Mouse (Mus musculus) myocyte (in vitro differentiated cells): ENCODE data around the gene Inpp4b.

Source experiments
- CEBPB ChIP-seq: IDR thresholded peaks from 2 replicates; pipeline ENCODE4 v1.6.1; 2011; ENCODE audit warnings: mild to moderate bottlenecking, moderate library complexity; ENCODE audit not compliant: poor library complexity, insufficient read depth, severe bottlenecking
- E2F4 ChIP-seq: IDR thresholded peaks from one replicate; pipeline ENCODE4 v1.6.1; 2011; ENCODE audit warnings: mild to moderate bottlenecking, control low read depth, moderate library complexity; ENCODE audit not compliant: insufficient read depth
- MAX ChIP-seq: IDR thresholded peaks from one replicate; pipeline ENCODE4 v1.6.1; 2011; ENCODE audit warnings: low read depth, mild to moderate bottlenecking, control low read depth
- MYOD1 ChIP-seq, 3 experiments: IDR thresholded peaks; one replicate each; pipeline ENCODE4 v1.6.1; 2011; ENCODE audit warnings: control low read depth in 2 of 3, low read depth in 2 of 3, mild to moderate bottlenecking in 2 of 3, moderate library complexity in 1 of 3; ENCODE audit not compliant: insufficient read length in 2 of 3, control insufficient read depth in 1 of 3
- MYOG ChIP-seq, 3 experiments: IDR thresholded peaks; one replicate each; pipeline ENCODE4 v1.6.1; 2011; ENCODE audit warnings: control low read depth in 2 of 3, low read depth in 2 of 3, mild to moderate bottlenecking in 2 of 3; ENCODE audit not compliant: insufficient read length in 2 of 3, control insufficient read depth in 1 of 3, insufficient read depth in 1 of 3
- POLR2A ChIP-seq: IDR thresholded peaks from one replicate; pipeline ENCODE4 v1.6.1; 2011; ENCODE audit warnings: low read depth, mild to moderate bottlenecking, control low read depth, moderate library complexity; ENCODE audit not compliant: insufficient read length
- POLR2AphosphoS2 ChIP-seq: IDR thresholded peaks from one replicate; pipeline ENCODE4 v1.6.1; 2011; ENCODE audit warnings: low read depth, control low read depth; ENCODE audit not compliant: insufficient read length
- REST ChIP-seq: IDR thresholded peaks from one replicate; pipeline ENCODE4 v1.6.1; 2011; ENCODE audit warnings: mild to moderate bottlenecking, control low read depth, moderate library complexity; ENCODE audit not compliant: insufficient read depth, insufficient read length
- SRF ChIP-seq: IDR thresholded peaks from one replicate; pipeline ENCODE4 v1.6.1; 2011; ENCODE audit warnings: low read depth; ENCODE audit not compliant: control insufficient read depth, insufficient read length
- TCF12 ChIP-seq: IDR thresholded peaks from one replicate; pipeline ENCODE4 v1.6.1; 2011; ENCODE audit warnings: mild to moderate bottlenecking, control low read depth; ENCODE audit not compliant: poor library complexity, insufficient read depth, severe bottlenecking
- TCF3 ChIP-seq: IDR thresholded peaks from one replicate; pipeline ENCODE4 v1.6.1; 2011; ENCODE audit warnings: low read depth, control low read depth; ENCODE audit not compliant: insufficient read length
- USF1 ChIP-seq: IDR thresholded peaks from one replicate; pipeline ENCODE4 v1.6.1; 2011; ENCODE audit warnings: low read depth, mild to moderate bottlenecking, control low read depth, moderate library complexity

- TF ChIP-seq CEBPB (no peak), POLR2A (no peak), MYOG (IDR thresholded peaks at IDR 0.05; ENCODE audit: control insufficient read depth in 1 of 3, insufficient read depth in 1 of 3, insufficient read length in 2 of 3, low read depth in 2 of 3) (no peak), TCF12 (no peak), MAX (no peak), USF1 (no peak), TCF3 (no peak), E2F4 (no peak), REST (no peak), SRF (no peak), POLR2AphosphoS2 (no peak), MYOD1 (IDR thresholded peaks at IDR 0.05; ENCODE audit: control insufficient read depth in 1 of 3, insufficient read length in 2 of 3, low read depth in 2 of 3) (no peak)
Observed at GRCm38 (mm10) chr8:81779440-81779839, 437.1 kb downstream of the Inpp4b start.
